Mouse (Mus musculus) C2C12 (cell line): Measurements from ENCODE around the gene Fxr2.

Experiments used
- CEBPB ChIP-seq: IDR thresholded peaks from one replicate; pipeline ENCODE4 v1.6.1; 2011; ENCODE audit warnings: low read depth, mild to moderate bottlenecking, control low read depth, moderate library complexity
- CTCF ChIP-seq: IDR thresholded peaks from one replicate; pipeline ENCODE4 v1.5.1; 2011; ENCODE audit not compliant: control insufficient read depth, insufficient read depth, insufficient read length
- MYOG ChIP-seq: IDR thresholded peaks from one replicate; pipeline ENCODE4 v1.6.1; 2011; ENCODE audit not compliant: control insufficient read depth, insufficient read length; ENCODE audit errors: extremely low read depth

GRCm38 (mm10) chr11:69628286-69628685 lies 4.5 kb upstream of the Fxr2 start:
- TF ChIP-seq CTCF (peak; percentile 88), CEBPB (no peak), MYOG (no peak)
